Mouse (Mus musculus): ENCODE data around the gene Gpank1.

GRCm38 (mm10) chr17:35146139-35146538, 24.9 kb downstream of the Gpank1 start:
- TF ChIP-seq CTCF (IDR thresholded peaks at IDR 0.05; ENCODE audit: low read depth, low read length) (no peak), POLR2A (IDR thresholded peaks at IDR 0.05; ENCODE audit: borderline replicate concordance, low read depth, low read length) (no peak)
